Mouse (Mus musculus) layer of hippocampus, postnatal 14 days (tissue): ENCODE data around the gene Hsf4. TPM values are rescaled to one million over a fixed set of nuclear protein-coding genes. Genes with fewer than 3 reads are reported as not detected.
"Not testable (repeated sequence)": the region's sequence is repeated elsewhere in the genome, so short reads cannot be mapped to it uniquely, and the experiment has no call there.

Experiments
- DNase-seq, 2 experiments: peaks; one replicate each; pipeline ENCODE4 v3.0.0; 2021 to 2022; ENCODE audit warnings: low spot score in 2 of 2, mixed read lengths in 1 of 2
- long read RNA-seq, 2 experiments: library from polyadenylated mRNA; stranded (forward); transcript quantifications; one replicate each; pipeline ENCODE4 v2.0.0; 2021
- total RNA-seq, 2 experiments: library from RNA; stranded (reverse); gene quantifications; 2 replicates each; pipeline ENCODE4 v1.2.3; 2021

Hsf4 gene
- total RNA-seq, result 1 to 10 TPM; 1.4 to 1.9 TPM
- long read RNA-seq, experiment 1, partial matches to known transcripts, result 0 of 2 reads
- long read RNA-seq, experiment 1, other reads (novel, unspliced or antisense), result 1 of 2 reads
- long read RNA-seq, experiment 2, partial matches to known transcripts, result 0 of 1 reads
- long read RNA-seq, experiment 2, other reads (novel, unspliced or antisense), result 0 of 1 reads

- DNase-seq, result no peak
Measured at GRCm38 (mm10) chr8:105269461-105269947, at the start of gene Hsf4. Gene Hsf4 (plus strand): TSS chr8:105269801.

GRCm38 (mm10) chr8:105223850-105224249 lies 45.8 kb upstream of the Hsf4 start:
- no peak for DNase-seq

- peak; percentile 90 to 95 for DNase-seq
Measured at GRCm38 (mm10) chr8:105224413-105225271, 45.0 kb upstream of the Hsf4 start, which contains the start of gene D230025D16Rik. Gene D230025D16Rik (plus strand): TSS chr8:105225145.

GRCm38 (mm10) chr8:105225272-105225593 lies 44.4 kb upstream of the Hsf4 start:
- DNase-seq, result no peak

- no peak for DNase-seq
Measured at GRCm38 (mm10) chr8:105225917-105226316, 43.7 kb upstream of the Hsf4 start.

- no peak for DNase-seq
Measured at GRCm38 (mm10) chr8:105231503-105232320, 37.9 kb upstream of the Hsf4 start.

GRCm38 (mm10) chr8:105232321-105232693 lies 37.3 kb upstream of the Hsf4 start:
- not testable (repeated sequence) for DNase-seq

GRCm38 (mm10) chr8:105233126-105233935 lies 36.3 kb upstream of the Hsf4 start:
- DNase-seq, result no peak

- DNase-seq, result no peak
Measured at GRCm38 (mm10) chr8:105235206-105235605, 34.4 kb upstream of the Hsf4 start.

GRCm38 (mm10) chr8:105237442-105238142 lies 32.0 kb upstream of the Hsf4 start:
- DNase-seq, result no peak

GRCm38 (mm10) chr8:105241016-105241415 lies 28.6 kb upstream of the Hsf4 start:
- no peak for DNase-seq

GRCm38 (mm10) chr8:105251954-105252353 lies 17.6 kb upstream of the Hsf4 start:
- no peak for DNase-seq

GRCm38 (mm10) chr8:105252680-105253537 lies 16.7 kb upstream of the Hsf4 start:
- no peak for DNase-seq

- no peak for DNase-seq
Measured at GRCm38 (mm10) chr8:105253766-105254151, 15.8 kb upstream of the Hsf4 start.

- DNase-seq, result peak; percentile 87 to 89
Measured at GRCm38 (mm10) chr8:105254152-105254965, 15.2 kb upstream of the Hsf4 start.

- DNase-seq, result no peak
Measured at GRCm38 (mm10) chr8:105254966-105255350, 14.6 kb upstream of the Hsf4 start, which contains the start of gene B3gnt9. Gene B3gnt9 (minus strand): TSS chr8:105255153.

GRCm38 (mm10) chr8:105257318-105258114 lies 12.1 kb upstream of the Hsf4 start:
- DNase-seq, result no peak
